Mouse (Mus musculus) thymus, adult 2 months (tissue): ENCODE data around the gene Tnk2.

Experiments
- CTCF ChIP-seq: fragments of 200-500 bp; IDR thresholded peaks from 2 replicates; pipeline ENCODE4 v1.5.1; 2012; ENCODE audit warnings: mild to moderate bottlenecking, control low read depth, low read length, moderate library complexity, borderline replicate concordance; ENCODE audit not compliant: control insufficient read depth, poor library complexity, insufficient read depth; ENCODE audit errors: extremely low read depth
- POLR2A ChIP-seq: fragments of 200-500 bp; IDR thresholded peaks from 2 replicates; pipeline ENCODE4 v1.6.1; 2012; ENCODE audit warnings: mild to moderate bottlenecking, low read length, control low read depth, moderate library complexity; ENCODE audit not compliant: control insufficient read depth, poor library complexity, insufficient read depth; ENCODE audit errors: extremely low read depth

- TF ChIP-seq CTCF (no peak), POLR2A (no peak)
These were observed 35.9 kb upstream of the Tnk2 start for GRCm38 (mm10) chr16:32607562-32608343.
